Mouse (Mus musculus) left cerebral cortex, adult 9 months (tissue): Measurements from ENCODE around the gene Irs1.

Experiments
- DNase-seq, 2 experiments: peaks; one replicate each; pipeline ENCODE4 v3.0.0; 2022; ENCODE audit warnings: low spot score in 2 of 2

Gene Irs1

DNA sequence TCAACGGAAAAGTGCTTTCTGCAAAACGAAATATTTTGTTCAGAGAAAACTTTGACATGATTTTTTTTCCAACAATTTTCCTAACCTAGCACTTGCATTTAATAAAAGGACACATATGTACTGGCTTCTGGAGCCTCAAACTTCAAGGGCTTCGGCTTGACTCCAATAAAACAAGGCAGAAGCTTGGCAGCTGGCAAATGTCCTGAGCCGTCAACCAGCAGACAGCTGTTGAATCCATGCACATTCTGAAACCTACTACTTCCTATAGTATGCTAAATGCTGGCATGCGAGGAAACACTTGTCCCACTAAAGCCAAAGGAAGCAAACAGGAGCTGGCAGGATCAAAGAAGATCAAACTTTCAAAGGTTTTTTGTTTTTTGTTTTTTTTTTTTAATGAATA is 33.8 kb downstream of the Irs1 start:
- no peak for DNase-seq

DNA sequence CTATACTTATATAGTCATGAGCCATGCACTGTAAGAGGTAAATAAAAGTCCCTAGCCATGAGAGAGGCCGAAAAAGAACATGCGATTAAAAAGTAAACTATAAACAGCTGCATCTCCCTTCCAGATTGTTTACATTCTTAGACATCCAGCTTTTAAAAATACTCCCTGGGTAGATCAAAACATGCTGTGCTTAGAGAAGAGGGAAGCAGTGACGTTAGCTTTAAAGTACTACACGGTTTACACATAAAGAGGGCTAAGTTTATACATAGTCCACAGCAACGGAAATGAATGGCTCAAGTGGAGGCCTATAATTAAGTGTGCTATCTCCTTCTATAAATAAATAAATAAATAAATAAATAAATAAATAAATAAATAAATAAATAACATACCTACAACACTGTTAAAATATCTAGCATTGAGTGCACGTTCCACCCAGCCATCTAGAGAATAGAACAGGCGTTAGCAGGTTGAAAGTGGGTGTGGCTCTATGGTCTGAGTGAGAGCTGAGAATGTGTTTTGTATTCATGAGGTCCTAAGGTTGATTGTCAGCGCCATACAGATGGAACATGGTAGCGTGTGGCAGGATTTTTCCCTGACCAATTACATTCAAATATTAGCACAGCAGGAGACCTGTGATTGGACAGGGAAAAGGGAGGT is 37.3 kb downstream of the Irs1 start:
- no peak for DNase-seq

- no peak for DNase-seq
Measured at GRCm38 (mm10) chr1:82247221-82247951, 43.8 kb downstream of the Irs1 start.

- DNase-seq: no peak
Measured at GRCm38 (mm10) chr1:82245002-82245401, 46.2 kb downstream of the Irs1 start.

GRCm38 (mm10) chr1:82243260-82243825 is 47.9 kb downstream of the Irs1 start:
- no peak for DNase-seq

DNA sequence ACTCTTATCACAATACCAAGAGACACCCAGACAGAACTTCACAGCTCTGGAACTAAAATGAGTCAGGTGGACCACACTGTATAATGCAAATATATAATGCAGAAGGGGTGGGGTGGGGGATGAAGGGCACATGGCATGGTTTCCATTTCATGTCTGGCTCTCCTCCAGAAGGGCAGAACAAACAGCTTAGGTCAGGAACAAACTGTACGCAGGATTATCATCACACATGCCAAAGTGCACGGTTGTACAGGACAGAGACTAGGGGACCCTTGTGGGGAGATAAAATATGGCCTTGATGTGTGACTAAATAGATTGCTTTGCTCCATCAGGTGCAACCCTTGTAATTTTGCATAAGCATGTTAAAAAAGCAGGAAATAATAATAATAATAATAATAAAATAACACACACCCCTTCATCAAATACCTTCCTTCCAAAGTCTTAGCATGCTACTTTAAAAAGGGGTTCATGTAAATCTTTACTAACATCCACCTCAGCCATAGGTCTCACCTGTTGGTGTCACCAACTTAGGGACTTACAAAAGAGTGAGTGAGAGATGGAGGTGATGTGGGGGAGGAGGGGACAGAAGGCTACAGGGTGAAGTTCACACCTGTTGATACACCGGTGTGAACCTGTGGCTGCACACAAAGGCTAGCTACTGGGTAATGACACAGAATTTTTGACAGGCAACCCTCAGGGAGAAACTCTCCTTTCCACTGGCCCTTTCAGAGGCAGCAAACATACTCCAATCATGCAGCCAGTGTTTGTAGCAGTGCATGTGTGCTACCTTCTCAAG is 51.6 kb downstream of the Irs1 start:
- DNase-seq: no peak

GRCm38 (mm10) chr1:82238245-82238644 is 53.0 kb downstream of the Irs1 start:
- no peak for DNase-seq

DNA sequence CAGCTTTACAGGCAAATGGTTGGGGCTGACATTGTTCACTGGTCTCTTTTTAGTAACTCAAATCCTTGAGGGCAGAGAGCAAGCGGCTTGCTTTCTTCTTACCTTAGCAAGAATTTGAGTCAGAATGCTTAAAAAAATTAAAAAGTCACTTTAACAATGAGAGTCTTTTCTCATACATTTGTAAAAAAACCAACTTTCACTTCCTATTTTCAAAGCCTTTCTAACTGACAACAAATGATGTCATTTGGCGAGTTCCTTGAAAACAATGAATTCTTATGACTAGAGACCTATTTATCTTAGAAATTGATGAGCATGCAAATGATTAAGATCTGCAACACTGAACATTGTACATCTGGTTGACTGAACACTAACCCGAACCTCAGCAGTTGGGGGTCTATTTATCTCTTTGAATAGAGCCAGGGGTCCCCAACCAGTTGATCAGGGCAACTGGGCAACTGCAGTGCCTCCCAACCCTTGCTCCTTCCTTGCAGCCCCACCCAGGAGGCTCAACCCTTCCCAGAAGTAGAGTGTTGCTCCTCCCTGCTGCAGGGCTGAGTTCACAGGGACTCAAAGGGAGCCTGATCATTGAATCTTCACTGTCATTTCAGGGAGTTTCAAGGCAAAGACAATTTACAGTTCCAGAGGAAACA is 55.6 kb downstream of the Irs1 start:
- no peak for DNase-seq

GRCm38 (mm10) chr1:82234616-82235015 is 56.6 kb downstream of the Irs1 start:
- no peak for DNase-seq

- DNase-seq: no peak
Measured at GRCm38 (mm10) chr1:82232812-82233211, 58.4 kb downstream of the Irs1 start, which contains the start of gene Gm9747. TSS of gene Gm9747 (plus strand) at chr1:82233112.

DNA sequence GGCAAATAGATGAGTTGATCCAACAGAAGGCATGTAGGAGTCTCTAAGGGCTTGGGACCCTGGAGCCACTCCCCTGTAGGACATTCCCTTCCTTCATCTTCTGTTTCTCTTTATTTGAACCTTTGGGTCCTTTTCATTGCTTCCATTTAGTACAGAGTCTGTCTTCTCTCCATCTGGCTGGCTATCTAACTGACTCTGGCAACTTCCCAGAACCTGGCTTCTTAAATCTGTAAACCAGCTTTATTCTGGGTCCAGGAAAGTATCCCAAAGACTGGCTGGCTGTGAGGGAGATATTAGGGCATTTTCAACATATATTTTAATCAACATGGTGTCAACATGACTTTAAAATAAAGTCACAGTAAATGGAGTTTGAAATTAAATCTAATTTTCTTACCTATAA is 62.4 kb downstream of the Irs1 start:
- DNase-seq: no peak

DNA sequence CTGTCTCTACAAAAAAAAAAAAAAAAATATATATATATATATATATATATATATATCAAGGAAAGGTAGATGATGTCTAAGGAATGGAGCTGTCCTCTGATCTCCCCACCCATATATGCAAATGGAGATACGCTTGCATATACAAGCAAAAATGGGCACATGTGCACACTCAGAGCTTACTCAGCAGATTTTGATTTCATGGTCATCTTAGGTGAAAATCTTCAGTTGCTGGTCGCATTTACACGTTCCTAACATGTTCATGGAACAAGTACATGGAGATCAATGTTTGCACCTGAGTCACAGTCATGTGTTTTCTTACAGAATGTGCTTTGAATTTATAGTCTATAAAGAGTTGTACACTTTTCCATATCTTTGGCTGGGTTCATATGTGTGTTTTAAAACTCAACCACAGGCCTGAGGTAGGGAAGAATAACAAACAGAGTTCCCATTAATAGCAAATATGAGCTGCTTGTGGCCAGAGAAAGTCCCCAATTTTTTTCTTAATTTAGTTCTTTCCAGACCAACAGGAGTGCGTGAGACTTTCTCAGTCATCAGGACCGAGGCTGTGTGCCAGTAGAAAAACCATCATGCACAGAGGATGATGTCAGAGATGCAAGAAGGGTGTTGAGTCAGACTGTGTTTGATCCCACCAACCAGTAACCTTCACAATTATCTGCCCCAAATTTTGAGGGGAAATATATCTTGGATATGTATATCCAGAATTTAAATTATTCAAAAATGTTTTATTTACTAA is 68.0 kb downstream of the Irs1 start:
- no peak for DNase-seq

GRCm38 (mm10) chr1:82221462-82221861 is 69.8 kb downstream of the Irs1 start:
- DNase-seq: no peak

GRCm38 (mm10) chr1:82220673-82221396 is 70.4 kb downstream of the Irs1 start:
- DNase-seq: no peak

DNA sequence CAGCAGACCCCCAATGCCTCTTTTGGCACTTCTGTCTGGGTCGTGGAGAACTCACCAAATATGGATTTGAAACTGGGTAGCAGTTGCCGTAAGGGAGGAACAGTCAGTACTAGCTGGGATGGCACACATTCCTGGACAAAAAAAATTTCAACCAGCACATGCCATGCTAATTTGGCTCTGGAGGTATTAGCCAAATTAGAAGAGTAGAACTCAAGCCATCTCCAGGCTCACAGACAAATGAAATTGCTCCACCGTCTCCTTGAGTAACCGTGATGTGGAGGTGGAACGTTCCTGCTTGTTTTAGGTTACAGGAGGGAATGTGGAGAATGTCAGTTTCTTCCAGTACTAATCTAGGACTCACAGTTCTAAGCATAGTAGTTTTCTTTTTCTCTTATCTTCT is 83.7 kb downstream of the Irs1 start:
- no peak for DNase-seq

DNA sequence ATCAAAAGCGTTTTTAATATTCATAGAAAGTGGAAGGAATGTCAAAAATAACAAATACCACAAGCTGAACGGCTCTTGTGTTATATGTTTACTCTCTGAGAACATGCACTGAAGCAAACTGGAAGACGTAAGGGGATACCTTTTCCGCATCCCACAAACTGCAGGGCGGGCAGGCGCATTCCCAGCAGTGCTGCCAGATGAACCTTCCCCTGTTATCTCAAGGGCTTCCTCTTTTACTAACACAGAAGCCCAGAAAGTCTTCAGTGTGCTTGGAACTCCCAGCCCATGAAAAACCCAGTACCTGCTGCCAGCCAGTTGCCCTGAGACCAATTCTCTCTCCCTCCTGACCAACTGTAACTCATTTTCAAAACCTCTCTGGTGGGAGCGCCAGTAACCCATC is 90.6 kb downstream of the Irs1 start:
- DNase-seq: no peak

- peak; percentile 7 to 8 for DNase-seq
Measured at GRCm38 (mm10) chr1:82199918-82200317, 91.3 kb downstream of the Irs1 start.

DNA sequence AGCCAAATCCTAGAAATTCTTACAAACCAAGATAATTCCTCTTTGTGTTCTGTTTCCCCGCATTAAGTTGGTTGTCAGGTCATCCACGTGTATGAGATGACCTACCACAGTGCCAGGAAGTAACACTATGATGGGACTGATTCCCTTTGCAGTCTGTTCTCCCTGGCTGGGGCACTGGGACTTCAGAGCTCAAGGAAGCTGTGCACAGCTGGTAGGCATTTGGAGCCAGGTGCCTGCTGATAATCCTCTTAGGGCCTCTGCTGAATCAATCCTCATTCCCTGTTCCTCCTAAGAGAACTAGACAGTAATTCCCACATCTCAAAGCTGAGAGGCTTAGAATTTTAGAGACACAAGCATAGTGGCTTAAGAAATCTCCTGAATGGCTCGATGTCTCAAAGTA is 99.6 kb downstream of the Irs1 start:
- DNase-seq: no peak

DNA sequence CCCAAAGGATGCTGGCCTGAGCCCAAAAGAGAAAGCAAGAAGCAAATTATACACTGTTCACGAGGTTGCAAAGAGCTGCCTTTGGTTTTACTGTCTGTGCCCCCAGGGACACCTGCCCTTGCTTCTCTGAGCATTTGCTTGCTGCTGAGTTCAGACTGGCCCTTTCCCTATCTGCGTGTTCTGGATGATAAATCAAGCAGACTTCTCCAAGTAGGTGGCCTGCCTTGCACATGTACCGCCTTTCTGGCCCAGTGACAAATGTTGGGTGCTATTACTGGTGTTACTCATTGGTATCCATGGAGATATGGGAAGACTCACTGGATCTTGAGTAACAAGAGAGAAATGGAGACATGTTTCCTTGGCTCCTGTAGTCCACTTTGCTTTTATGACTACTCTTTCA is 101.7 kb downstream of the Irs1 start:
- DNase-seq: peak; percentile 31 to 72

DNA sequence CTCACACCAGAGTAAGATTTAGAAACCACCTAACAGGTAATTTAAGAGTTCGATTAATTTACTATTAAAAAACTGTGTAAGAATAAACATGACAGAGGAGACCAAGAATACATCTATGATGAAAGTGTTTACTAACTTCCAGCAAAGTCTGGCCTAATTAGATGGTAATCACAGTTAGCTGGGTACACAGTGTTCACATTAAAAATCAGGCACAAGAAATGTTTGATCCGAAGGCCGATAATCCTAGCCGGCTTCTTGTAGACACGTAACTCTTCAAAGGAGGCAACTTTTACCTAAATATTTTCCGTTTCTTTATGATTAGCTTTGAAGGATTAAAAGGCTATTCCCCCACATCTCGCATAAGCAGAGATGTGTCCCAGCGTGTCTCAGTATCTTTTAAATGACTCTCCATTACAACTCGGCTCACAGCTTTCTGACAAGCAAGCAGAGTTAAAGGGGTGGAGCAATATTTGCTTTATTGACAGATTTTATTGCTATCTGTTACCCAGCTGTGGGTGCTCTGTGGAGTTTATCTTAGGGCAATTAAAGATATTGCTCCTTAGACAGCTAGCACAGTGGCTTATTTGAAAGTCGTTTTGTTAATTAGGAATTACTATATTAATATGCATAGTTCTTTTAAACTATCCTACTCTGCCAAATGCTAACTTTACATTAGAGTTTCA is 102.5 kb downstream of the Irs1 start:
- no peak for DNase-seq
